Mouse (Mus musculus): Measurements from ENCODE around the gene Prdm11. TPM values are rescaled to one million over a fixed set of nuclear protein-coding genes. Genes with fewer than 3 reads are reported as not detected.

Prdm11 gene
- polyA plus RNA-seq, 1 experiment from 2014 or later = 11.0 TPM

- H3K27ac ChIP-seq = no peak overlapping the region
- 49% methylated on average over 3 of the region's 3 CpGs for WGBS
These were observed 110.5 kb downstream of the Prdm11 start for GRCm38 (mm10) chr2:92935483-92935882.

DNA sequence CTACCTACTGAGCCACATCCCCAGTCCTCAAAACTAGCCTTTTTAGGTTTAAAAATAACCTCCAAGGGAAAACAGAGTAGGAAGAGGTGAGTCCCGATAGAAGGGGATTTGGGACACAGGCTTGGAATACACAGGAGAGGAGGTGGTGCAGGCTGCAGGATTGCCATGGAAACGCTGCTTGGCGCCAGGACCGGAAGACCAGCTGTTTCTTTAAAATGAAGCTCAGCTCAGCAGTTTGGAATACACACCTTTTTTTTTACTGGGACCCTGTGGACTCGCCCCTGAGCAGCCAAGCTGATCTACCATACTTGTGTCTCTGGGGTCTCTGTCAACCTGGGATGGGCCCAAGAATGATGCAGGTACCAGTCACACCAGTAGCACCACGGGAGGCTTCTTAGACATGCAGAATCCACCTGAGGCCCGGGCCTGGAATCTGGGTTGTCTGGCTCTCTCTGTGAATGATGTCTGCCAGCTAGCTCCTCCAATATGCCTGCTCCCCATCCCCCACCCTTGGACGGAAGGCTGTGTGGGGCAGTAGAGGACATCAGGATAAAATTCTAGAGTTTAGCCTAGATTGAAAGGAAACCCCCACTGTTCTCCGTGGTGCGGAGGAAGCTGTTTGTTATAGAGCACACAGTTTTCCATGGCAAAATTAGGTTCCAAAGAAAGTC, 111.5 kb downstream of the Prdm11 start:
- Histone ChIP-seq H3K27me3 (replicated peaks) (no peaks in the 10 kb centered on the region), H3K4me1 (peaks cover 8% of the 10 kb centered on the region; the same call in 1 of the 2 replicates), H3K27ac (no peak overlapping the region), H3K4me2 (no peak overlapping the region), H3K9me3 (no peaks in the 10 kb centered on the region), H3K9ac (no peak overlapping the region), H3K36me3 (no peaks in the 10 kb centered on the region), H3K4me3 (replicated peaks) (no peak overlapping the region)
- no peak for ATAC-seq (ENCODE audit: insufficient read depth, low FRiP score, low read depth)
- 14% methylated on average over 10 of the region's 10 CpGs for WGBS

More at GRCm38 (mm10) chr2:92935483-92935882, 110.5 kb downstream of the Prdm11 start:
- no peak overlapping the region for H3K4me3 ChIP-seq (replicated peaks)
- no peaks in the 10 kb centered on the region for H3K9me3 ChIP-seq
- H3K27me3 ChIP-seq (replicated peaks) = no peaks in the 10 kb centered on the region
- no peaks in the 10 kb centered on the region for H3K36me3 ChIP-seq
- no peak overlapping the region for H3K4me2 ChIP-seq
- no peak; the same call in 1 of the 2 replicates for ATAC-seq (ENCODE audit: insufficient read depth, low FRiP score, low read depth)
- H3K9ac ChIP-seq = no peak overlapping the region
- peaks cover 8% of the 10 kb centered on the region; the same call in 1 of the 2 replicates for H3K4me1 ChIP-seq

- no peak overlapping the region for H3K4me3 ChIP-seq (replicated peaks)
- no peaks in the 10 kb centered on the region for H3K36me3 ChIP-seq
- H3K9ac ChIP-seq = no peak overlapping the region
- no peak overlapping the region for H3K4me2 ChIP-seq
- H3K27ac ChIP-seq = no peak overlapping the region
- peaks cover 8% of the 10 kb centered on the region; the same call in 1 of the 2 replicates for H3K4me1 ChIP-seq
- ATAC-seq (ENCODE audit: insufficient read depth, low FRiP score, low read depth) = no peak
- H3K9me3 ChIP-seq = no peaks in the 10 kb centered on the region
- WGBS = 83% methylated on average over 6 of the region's 6 CpGs
- no peaks in the 10 kb centered on the region for H3K27me3 ChIP-seq (replicated peaks)
These were observed 112.6 kb downstream of the Prdm11 start for GRCm38 (mm10) chr2:92933379-92933778.

GRCm38 (mm10) chr2:92931061-92931460, 114.9 kb downstream of the Prdm11 start:
- Histone ChIP-seq H3K36me3 (no peaks in the 10 kb centered on the region), H3K4me3 (replicated peaks) (no peak overlapping the region), H3K27ac (no peak overlapping the region), H3K27me3 (replicated peaks) (no peaks in the 10 kb centered on the region), H3K9ac (no peak overlapping the region), H3K9me3 (no peaks in the 10 kb centered on the region), H3K4me1 (peaks cover 8% of the 10 kb centered on the region; the same call in 1 of the 2 replicates), H3K4me2 (no peak overlapping the region)
- ATAC-seq (ENCODE audit: insufficient read depth, low FRiP score, low read depth) = no peak
- WGBS = 41% methylated on average over 7 of the region's 7 CpGs

GRCm38 (mm10) chr2:92929696-92930095, 116.3 kb downstream of the Prdm11 start:
- 77% methylated on average over 5 of the region's 5 CpGs for WGBS
- no peak overlapping the region for H3K27ac ChIP-seq
- no peak overlapping the region for H3K4me3 ChIP-seq (replicated peaks)
- ATAC-seq (ENCODE audit: insufficient read depth, low FRiP score, low read depth) = no peak
- H3K27me3 ChIP-seq (replicated peaks) = no peaks in the 10 kb centered on the region
- H3K4me2 ChIP-seq = no peak overlapping the region
- no peaks in the 10 kb centered on the region for H3K36me3 ChIP-seq
- H3K4me1 ChIP-seq = peaks cover 6% of the 10 kb centered on the region; the same call in 1 of the 2 replicates
- no peak overlapping the region for H3K9ac ChIP-seq
- no peaks in the 10 kb centered on the region for H3K9me3 ChIP-seq

DNA sequence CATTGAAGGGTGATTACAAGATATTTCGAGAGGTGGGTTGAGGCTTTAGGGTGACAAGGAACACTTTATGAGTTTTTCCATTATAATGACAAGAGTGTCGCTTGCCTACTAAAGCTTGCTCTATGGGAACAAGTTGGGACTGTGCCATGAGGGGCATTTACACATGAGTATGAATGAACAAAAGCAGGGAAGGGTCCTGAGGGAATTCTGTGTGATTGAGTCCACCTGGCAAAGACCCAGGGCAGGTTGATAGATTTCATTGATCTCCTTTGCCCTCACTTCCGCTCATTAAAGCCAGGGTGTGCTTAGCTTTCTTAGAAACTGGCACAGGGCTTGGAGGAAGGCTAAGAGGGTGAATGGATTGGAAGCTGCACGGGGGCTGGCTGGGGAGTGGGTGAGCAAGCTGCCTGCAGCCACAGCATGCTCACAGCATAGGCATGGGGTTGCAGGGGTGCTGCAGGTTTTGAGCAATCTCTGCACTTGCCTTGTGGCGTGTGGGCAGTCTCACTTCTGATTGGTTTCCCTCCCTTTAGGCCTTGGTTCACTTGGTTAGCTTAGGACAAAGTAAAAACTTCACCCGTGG, 121.2 kb downstream of the Prdm11 start:
- 62% methylated on average over 6 of the region's 6 CpGs for WGBS
- H3K4me3 ChIP-seq (replicated peaks) = no peak overlapping the region
- ATAC-seq (ENCODE audit: insufficient read depth, low FRiP score, low read depth) = no peak
- H3K9me3 ChIP-seq = no peaks in the 10 kb centered on the region
- no peaks in the 10 kb centered on the region for H3K4me1 ChIP-seq
- no peak overlapping the region for H3K27ac ChIP-seq
- H3K27me3 ChIP-seq (replicated peaks) = no peaks in the 10 kb centered on the region
- H3K36me3 ChIP-seq = no peaks in the 10 kb centered on the region
- H3K4me2 ChIP-seq = no peak overlapping the region
- no peak overlapping the region for H3K9ac ChIP-seq

DNA sequence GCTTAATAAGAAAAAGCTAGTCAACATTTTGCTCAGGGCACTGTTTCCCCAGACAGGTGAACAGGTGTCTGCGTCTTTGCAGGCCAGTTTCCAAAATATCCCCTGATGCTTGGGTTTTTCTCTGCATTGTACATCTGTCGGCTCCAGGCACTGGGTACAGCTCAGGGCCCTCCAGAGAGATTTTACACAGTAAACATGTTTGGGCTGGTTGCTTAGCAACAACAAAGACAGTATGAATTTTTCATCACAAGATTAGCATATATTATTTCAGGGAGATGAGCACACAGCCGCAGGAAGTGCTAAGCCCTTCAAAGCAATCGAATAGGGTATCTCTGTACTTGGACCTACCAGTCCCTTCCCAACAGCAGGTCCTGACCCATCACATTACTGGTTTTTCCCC, 125.3 kb downstream of the Prdm11 start:
- no peaks in the 10 kb centered on the region for H3K9me3 ChIP-seq
- H3K36me3 ChIP-seq = no peaks in the 10 kb centered on the region
- no peak overlapping the region for H3K4me3 ChIP-seq (replicated peaks)
- H3K9ac ChIP-seq = no peak overlapping the region
- no peak overlapping the region for H3K4me2 ChIP-seq
- 0 out of 2 replicates have a peak, but pooled peaks cover 4% of the 10 kb centered on the region for H3K27me3 ChIP-seq (replicated peaks)
- peaks cover 6% of the 10 kb centered on the region; the same call in 1 of the 2 replicates for H3K4me1 ChIP-seq
- no peak for ATAC-seq (ENCODE audit: insufficient read depth, low FRiP score, low read depth)
- no peak overlapping the region for H3K27ac ChIP-seq
- WGBS = 75% methylated on average over 4 of the region's 4 CpGs

DNA sequence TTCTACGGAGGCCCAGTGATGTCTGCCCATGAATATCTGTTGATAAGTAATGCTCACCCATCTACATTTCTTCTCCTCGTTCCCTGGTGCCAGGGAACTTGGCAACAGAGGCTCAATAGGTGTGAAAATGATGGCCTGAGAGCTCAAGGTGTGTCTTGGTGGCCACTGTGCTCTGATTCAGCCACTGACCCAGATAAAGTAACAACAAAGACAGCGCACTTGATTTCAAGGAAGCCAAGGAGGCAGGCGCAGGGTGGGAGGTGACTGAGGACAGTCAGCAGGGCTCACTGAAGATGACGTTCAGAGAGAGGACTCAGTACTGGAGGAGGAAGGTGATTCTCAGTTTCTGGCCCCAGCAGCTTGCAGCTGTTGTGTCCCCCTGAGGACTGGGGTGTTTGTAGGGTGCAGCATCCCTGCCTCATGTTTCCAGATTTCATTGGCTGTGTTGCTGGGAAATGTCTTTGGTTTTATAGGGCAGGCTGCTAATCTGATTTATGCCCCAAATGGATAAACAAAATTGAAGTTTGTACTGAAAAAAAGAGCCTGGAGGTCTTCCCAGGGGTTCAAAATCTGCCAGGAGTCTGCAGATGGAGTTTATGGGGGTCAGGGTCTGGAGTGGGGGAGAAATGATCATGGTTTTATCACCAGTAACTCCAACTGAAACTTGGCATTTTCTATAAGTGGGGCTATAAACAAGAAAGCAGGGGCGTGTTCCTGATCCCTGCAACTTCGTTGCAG, 128.4 kb downstream of the Prdm11 start:
- Histone ChIP-seq H3K4me3 (replicated peaks) (no peak overlapping the region), H3K27ac (0 out of 2 replicates have a peak overlapping the region, but pooled peaks have one; percentile 37), H3K9ac (no peak overlapping the region), H3K4me1 (peaks cover 14% of the 10 kb centered on the region), H3K4me2 (no peak overlapping the region), H3K27me3 (replicated peaks) (peaks cover 11% of the 10 kb centered on the region; the same call in 1 of the 2 replicates), H3K36me3 (no peaks in the 10 kb centered on the region), H3K9me3 (no peaks in the 10 kb centered on the region)
- ATAC-seq (ENCODE audit: insufficient read depth, low FRiP score, low read depth) = no peak
- 45% methylated on average over 7 of the region's 7 CpGs for WGBS

- H3K36me3 ChIP-seq = no peaks in the 10 kb centered on the region
- H3K4me1 ChIP-seq = peaks cover 14% of the 10 kb centered on the region
- no peak overlapping the region for H3K9ac ChIP-seq
- H3K4me3 ChIP-seq (replicated peaks) = peak overlapping the region; percentile 48
- no peak overlapping the region for H3K27ac ChIP-seq
- no peaks in the 10 kb centered on the region for H3K9me3 ChIP-seq
- WGBS = 10% methylated on average over 10 of the region's 10 CpGs
- peaks cover 11% of the 10 kb centered on the region; the same call in 1 of the 2 replicates for H3K27me3 ChIP-seq (replicated peaks)
- H3K4me2 ChIP-seq = peak overlapping the region; percentile 90
- no peak for ATAC-seq (ENCODE audit: insufficient read depth, low FRiP score, low read depth)
These were observed 130.0 kb downstream of the Prdm11 start for GRCm38 (mm10) chr2:92915659-92916631.
